Mouse (Mus musculus): Measurements from ENCODE around the gene Rpl18a.
"Not testable (repeated sequence)": the region's sequence is repeated elsewhere in the genome, so short reads cannot be mapped to it uniquely, and the experiment has no call there.

Gene Rpl18a

GRCm38 (mm10) chr8:70903112-70903511 lies 5.9 kb upstream of the Rpl18a start:
- no peak for DNase-seq (ENCODE audit: low spot score in 2 of 2)

GRCm38 (mm10) chr8:70902211-70902610 lies 5.0 kb upstream of the Rpl18a start:
- DNase-seq (ENCODE audit: low spot score in 2 of 2): no peak

- DNase-seq (ENCODE audit: low spot score in 2 of 2): no peak
Observed at GRCm38 (mm10) chr8:70900872-70901387, 3.7 kb upstream of the Rpl18a start.

DNA sequence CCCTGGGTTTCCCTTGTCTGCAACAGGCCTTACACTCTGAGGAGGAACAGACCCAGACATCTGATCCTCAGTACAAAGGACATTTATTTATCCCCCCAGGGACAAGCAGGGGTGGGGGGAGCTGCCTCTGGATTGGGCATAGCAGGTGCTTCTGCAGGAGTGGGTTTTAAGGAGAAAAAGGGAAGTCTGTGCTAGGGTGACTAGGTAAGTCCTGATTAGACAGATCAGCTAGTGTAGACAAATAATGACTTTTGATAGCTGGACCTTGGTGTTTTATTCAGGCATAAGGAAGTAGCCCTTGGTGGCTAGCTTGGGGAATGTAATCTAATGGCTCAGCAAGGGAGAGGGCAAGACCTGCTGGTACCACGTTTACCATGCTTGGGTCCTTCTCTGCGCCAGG lies 2.0 kb upstream of the Rpl18a start:
- DNase-seq (ENCODE audit: low spot score in 2 of 2): no peak

DNA sequence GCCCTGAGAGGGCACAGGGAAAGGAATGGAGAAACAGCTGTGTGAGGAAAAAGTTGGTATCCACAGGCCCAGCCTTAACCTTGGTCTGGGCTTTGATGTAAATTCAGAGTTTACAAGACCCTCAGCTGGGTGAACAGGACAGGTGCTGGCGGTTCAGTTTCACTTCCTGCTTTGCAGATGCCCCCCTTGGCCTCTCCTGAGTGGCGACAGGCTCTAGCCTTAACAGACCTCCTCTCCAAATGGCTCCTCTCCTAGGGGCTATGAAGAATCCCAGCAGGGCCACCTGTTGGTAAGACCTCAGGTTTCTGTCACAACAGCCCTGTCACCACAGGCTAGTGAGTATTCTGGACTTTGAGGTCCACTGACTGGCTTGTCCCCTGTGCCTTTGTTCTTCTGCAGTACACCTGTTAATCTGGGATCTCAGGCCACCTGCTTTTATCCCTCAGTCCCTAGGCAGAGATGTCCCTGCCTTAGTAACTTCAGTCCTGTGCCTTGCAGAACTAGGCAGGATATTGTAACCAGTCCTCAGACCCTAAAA lies 1.5 kb upstream of the Rpl18a start:
- no peak for DNase-seq (ENCODE audit: low spot score in 2 of 2)

DNA sequence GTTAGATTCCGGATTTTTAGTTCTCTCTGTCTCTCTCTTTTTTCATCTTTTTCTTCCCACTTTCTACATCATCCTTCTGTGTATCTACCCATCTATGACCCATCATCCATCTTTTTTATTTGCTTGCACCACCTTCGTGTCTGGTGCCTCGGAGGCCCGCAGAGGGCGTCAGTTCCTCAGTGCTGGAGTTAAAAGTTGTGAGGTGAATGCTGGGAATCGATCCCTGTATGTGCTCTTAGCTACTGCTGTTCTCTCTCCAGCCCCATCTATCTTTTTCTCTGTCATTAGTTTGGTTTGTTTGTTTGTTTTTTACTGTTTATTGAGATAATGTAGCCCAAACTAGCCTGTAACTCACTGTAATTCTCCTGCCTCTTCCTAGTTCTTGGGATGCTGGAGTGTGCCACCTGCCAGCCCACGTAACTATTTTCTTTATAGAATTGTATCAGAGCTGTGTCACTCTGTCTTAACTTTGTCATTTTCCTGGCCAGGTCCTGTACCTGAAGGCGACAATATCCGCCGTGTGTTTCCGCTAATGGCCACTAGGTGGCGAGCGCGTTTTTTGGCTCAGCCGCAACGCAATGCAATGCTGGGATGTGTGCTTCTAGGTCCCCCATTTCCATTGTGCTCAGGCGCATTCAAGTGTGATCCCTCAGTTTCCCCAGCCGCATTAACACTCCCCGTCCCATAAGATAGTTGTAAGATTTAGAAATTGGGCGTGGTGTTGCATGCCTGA lies 635 bp upstream of the Rpl18a start:
- peak; percentile 73 to 75 for DNase-seq (ENCODE audit: low spot score in 2 of 2)

DNA sequence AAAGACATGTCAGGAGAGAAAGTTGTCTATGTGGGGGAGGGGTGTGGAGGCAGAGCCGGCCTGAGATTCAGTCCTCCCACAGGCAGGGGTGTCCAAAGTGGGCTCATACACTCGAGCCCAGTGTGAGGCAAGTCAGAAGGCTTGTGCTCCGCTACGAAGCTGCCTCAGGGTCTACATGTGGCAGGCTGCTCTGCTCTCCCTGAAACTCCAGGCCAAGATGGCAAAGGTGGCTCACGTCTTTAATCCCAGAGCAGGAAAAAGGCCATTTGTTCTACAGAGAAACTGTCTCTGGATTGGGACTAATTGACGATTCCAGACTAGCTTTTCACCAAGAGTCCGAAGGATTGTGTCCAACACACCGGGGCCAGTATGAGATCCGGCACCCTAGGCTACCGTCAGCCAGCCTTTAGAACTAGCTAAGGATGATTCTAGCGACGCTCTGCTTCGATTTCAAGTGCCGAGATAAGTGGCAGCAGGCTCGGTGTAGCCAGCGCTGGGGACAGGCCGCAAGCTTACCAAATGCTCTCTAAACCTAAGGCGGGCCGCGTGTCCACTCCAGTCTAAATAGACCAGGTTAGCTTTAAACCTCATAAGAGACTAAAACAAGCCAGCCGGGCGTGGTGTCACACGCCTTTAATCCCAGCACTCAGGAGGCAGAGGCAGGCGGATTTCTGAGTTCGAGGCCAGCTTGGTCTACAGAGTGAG lies 744 bp downstream of the Rpl18a start:
- no peak for DNase-seq (ENCODE audit: low spot score in 2 of 2)

DNA sequence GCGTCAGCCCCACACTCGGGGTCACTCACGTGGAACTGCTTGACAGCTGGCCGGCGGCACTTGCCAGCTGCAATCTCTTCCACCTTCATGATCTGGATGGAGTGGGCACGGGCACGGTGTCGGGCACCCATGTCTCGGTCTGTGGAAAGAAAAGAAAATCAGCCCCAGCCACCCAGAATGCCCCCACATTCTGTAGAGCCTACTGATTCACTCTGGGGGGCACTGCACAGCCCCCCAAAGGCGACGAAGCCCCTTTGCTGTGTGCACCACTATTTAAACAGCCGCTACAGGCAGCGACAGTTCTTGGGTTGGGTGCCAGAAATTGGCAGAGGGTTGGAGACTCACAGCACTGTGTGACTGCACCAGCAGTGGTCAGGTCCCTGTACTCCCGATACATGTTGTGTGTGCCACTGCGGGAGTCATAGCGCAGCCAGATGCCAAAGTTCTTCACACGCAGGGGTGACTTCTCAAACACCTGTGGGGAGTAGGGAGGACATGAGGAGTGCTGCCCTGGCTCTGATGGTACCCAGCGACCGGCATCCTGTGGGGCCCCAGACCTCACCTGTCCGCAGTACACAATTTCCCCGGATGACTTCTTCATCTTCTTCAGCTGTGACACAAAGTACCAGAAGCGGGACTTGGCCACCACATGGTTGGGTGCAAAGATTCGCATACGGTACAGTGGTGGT lies 1.5 kb downstream of the Rpl18a start:
- DNase-seq (ENCODE audit: low spot score in 2 of 2): not testable (repeated sequence)

GRCm38 (mm10) chr8:70894771-70895545 lies 2.3 kb downstream of the Rpl18a start:
- no peak for DNase-seq (ENCODE audit: low spot score in 2 of 2)

DNA sequence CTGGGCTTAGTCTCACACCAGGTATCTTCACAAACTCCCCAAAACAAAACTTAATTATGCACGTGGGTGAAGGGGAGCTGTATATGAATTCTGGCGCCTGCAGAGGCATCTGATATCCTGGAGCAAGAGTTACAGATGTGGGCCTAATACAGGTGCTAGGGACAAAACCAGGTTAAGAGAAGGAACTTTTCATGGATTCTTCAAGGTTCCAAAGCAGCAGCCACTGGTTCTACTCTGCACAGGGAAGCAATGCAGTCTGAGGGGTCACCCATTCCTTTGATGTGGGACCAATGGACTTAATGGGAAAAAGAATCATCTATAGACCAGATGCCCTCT lies 2.9 kb downstream of the Rpl18a start:
- no peak for DNase-seq (ENCODE audit: low spot score in 2 of 2)

DNA sequence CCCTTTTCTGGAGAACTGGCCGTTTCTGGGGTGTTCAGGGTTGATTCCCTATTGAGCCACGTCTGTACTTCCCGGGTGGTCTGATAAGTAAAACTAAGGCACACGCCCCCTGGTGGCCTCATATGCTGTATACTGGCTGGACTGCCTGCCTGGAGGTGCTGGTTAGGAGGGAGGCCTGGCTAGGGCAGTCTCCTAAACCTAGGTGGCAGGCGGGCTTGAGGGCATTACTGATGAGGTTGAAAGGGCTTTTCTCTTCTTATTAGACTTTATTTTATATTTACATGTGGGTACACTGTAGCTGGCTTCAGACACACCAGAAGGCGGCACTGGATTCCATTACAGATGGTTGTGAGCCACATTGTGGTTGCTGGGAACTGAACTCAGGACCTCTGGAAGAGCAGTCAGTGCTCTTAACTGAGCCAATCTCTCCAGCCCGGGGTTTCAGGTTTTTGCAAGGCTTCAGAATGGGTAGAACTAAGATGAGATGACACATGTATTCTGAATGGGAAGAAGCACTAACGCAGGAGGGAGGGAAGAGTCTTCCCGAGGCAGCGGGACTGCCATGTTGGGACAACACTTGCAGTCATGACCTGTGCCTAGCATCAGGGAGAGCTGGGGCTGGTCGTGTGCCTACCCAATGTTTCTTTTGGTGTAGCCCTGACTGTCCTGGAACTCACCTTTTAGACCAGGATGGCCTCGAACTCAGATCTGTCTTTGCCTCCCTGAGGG lies 3.4 kb downstream of the Rpl18a start:
- DNase-seq (ENCODE audit: low spot score in 2 of 2): no peak

DNA sequence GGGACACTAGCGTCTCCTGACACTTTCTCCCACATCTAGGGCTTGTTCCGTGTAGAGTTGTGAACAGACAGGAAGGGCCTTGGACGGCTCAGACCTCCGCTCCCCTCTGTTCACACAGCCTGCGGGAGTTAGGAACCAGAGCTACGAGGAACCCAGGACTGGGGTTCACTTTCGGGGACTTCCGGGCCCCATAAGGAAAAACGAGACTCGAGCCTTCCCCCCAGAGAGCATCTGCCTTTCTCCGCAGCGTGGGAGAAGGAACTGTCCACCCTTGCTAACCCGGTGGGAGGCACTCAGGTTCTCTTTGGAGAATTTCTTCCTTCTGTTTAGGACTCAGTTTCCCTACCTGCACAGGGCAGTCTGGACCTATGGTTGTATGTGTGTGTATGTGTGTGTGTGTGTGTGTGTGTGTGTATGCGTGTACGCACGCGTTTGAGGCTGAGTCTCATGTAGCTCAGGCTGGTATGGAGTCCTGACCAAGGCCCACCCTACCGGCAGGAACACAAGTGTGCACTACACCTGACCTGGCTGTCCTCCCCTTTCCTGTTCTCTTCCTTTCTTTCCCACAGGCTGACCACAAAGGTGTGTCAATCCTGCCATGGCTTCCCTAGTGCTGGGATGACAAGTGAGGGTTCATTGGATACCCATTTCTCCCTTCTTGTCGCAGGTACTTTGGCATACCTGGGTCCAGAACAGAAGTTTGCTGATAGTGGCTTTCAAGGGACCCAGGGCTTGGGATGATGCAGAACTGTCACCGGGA lies 4.1 kb downstream of the Rpl18a start:
- DNase-seq (ENCODE audit: low spot score in 2 of 2): no peak

DNA sequence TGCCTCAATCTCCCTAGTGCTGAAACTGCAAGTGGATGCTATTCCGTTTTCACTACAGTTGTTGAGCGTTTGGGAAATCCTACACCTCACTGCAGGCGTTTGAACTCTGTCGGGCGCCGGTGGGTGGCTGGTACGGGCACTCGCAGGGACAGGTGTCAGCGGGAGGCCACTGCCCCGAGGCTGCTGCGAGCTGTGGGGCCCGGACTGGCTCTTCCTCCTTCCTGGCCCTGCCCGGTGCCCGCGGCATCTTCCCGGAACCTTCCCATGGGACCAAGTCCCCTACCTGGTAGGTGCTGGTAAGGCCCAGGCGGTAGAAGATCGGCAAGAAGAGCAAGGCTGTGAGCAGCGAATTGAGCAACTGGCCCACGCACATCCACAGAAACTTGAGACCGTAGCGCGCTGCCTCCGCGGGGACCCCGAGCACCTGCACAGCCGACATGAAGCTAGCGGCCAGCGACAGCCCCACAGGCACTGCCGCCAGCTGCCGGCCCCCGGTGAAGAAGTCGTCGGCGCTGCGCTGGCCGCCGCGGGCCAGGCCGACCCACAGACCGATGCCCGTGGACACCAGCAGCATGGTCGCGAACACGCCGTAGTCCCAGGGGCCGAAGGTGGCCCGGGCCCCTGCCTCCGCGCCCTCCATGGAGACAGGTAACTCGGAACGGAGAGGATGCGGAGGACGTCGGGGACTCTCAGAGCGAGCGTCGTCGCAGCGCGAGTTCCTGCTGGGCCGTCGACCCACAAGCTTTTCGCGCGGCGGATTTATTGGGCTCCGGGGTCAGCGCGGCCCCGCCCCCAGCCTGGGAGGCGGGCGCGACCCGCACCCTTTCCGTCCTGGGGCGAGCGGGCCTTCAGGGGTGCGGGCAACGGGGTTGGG lies 5.0 kb downstream of the Rpl18a start, which contains the start of gene Slc5a5:
TSS of gene Slc5a5 (minus strand) at position 736 of the 874 bp plus-strand sequence.
- DNase-seq (ENCODE audit: low spot score in 2 of 2): no peak

GRCm38 (mm10) chr8:70891356-70891755 lies 5.9 kb downstream of the Rpl18a start:
- no peak for DNase-seq (ENCODE audit: low spot score in 2 of 2)

DNA sequence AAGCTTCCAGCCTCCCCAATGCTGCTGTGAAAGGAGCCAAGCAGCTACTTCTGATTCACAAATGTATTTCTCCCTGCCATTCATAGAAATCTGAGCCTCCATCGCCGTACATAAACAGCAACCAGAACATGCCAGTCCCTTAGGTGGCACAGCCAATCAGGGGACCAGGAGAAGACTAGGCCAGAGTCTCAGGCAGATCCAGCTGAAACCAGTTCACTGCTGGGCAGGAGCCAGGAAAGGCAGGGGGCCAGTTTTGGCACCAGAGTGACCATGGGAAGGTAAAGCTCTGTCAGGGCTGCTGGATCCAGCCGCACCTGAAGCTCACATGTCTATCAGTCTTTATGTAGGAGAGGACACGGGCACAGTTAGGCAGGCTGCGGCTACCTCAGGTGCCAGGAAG lies 6.6 kb downstream of the Rpl18a start:
- DNase-seq (ENCODE audit: low spot score in 2 of 2): no peak

DNA sequence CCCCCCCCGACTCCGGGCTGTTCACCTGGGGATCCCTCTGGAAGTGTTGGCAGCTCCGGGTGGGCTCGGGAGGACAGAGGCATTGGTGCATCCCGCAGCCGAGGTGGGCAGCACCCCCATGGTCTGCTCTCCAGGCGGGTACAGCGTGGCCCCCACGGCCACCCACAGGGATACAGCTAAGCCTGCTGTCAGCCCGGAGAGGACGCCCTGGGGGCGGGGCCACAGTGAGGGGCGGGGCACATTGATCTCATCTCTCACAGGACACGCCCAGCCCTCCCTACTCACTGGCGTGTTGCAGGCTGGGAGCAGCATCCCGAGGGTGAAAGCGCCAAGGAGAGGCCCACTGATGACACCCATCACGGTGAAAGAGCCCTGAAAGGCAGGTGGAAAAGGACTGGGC lies 9.5 kb downstream of the Rpl18a start:
- DNase-seq (ENCODE audit: low spot score in 2 of 2): no peak

GRCm38 (mm10) chr8:70885612-70886011 lies 11.6 kb downstream of the Rpl18a start:
- no peak for DNase-seq (ENCODE audit: low spot score in 2 of 2)

- no peak for DNase-seq (ENCODE audit: low spot score in 2 of 2)
Observed at GRCm38 (mm10) chr8:70884683-70885082, 12.5 kb downstream of the Rpl18a start.

DNA sequence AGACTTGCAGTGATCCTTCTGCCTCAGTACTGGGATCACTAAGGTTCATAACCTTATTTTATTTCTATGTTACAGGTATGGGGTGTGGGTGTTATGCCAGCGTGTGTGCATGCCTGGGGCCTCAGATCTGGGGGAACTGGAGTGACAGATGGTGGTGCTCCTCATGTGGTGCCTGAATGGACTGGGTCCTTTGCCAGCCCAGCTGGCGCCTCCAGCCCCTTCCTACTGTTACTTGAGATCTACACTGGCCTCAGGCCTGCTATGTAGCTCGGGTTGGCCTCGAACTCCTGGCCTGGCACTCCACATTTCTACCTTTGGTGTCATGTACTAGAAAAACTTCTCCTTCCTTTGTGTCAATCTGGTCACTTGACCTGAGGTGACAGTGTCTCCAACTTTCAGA lies 13.0 kb downstream of the Rpl18a start:
- DNase-seq (ENCODE audit: low spot score in 2 of 2): no peak

Data from right cerebral cortex, postnatal 36 days (tissue).